Mouse (Mus musculus) frontal cortex, adult 2 months (tissue): ENCODE data around the gene Slc25a12. TPM values are rescaled to one million over a fixed set of nuclear protein-coding genes. Genes with fewer than 3 reads are reported as not detected.

Experiments
- DNase-seq, 2 experiments: peaks; one replicate each; pipeline ENCODE4 v3.0.0; 2022; ENCODE audit warnings: low spot score in 1 of 2; ENCODE audit errors: extremely low spot score in 1 of 2
- polyA plus RNA-seq: library from polyadenylated mRNA; depleted of rRNA; stranded (reverse); fragments of >200 nt; gene quantifications from 2 replicates; pipeline ENCODE4 v1.2.3, GENCODE M21; 2012; rRNA removed

The Slc25a12 gene
- polyA plus RNA-seq, 1 experiment, result 113 TPM

DNA sequence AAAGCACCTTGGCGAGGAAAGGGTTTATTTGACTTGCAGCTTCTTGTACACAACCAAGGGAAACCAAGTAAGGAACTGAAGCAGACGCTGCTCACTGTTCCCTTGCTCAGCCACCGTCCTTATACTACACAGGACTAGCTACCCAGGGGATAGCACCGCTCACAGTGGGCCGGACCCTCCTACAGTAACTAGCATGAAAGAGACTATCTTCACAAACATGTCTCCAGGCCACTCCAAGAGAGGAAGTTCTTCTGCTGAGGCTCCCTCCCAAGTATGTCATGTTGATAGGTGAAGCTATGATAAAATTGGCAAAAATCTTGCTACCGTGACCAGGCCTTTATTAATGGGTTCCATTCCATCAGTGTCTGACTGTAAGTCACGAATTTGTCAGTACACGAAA is 98.9 kb downstream of the Slc25a12 start:
- DNase-seq, result no peak

- no peak for DNase-seq
Observed at GRCm38 (mm10) chr2:71264585-71264984, 103.0 kb downstream of the Slc25a12 start.

GRCm38 (mm10) chr2:71256581-71256980 is 111.0 kb downstream of the Slc25a12 start:
- DNase-seq, result no peak

DNA sequence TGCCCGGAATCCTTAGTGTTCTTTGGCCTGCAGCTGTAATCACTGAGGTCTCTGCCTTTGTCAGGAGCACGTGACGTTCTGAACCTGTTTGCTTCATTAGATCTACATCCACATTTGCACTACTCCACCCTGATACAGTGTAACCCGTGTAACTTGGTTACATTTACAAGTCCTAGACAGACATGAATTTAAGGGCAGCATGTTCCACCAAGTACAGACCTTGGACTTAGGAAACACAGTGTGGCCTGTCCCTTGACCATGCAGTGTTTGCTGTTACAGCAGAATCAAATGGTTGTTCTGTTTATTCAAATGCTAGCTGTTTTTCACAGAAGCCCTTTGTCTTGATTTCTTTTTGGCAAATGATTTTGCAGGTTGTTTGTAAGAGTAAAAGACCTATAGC is 112.7 kb downstream of the Slc25a12 start:
- no peak for DNase-seq

GRCm38 (mm10) chr2:71250841-71251240 is 116.7 kb downstream of the Slc25a12 start:
- peak in 1 of 2 experiments; percentile 38 for DNase-seq

- DNase-seq, result no peak
Observed at GRCm38 (mm10) chr2:71248071-71248470, 119.5 kb downstream of the Slc25a12 start.

DNA sequence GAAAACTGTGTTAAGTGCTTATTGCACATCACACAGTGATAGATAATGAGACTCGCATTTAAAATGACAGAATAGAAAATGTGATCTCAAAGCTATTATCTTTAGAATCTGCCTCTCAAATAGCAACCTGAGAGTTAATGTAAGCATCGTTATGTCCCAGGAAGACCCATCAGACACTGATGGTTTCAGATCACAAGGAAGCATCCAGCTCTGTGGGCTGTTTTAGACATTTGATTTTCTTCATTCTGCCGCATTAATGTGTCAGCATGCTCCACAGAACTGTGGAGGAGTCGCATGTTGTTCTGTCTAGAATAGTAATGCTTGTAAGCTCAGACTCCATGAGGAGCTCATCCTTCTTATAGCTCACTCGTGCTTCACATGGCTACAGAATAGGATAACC is 121.5 kb downstream of the Slc25a12 start:
- DNase-seq, result peak in 1 of 2 experiments; percentile 25

DNA sequence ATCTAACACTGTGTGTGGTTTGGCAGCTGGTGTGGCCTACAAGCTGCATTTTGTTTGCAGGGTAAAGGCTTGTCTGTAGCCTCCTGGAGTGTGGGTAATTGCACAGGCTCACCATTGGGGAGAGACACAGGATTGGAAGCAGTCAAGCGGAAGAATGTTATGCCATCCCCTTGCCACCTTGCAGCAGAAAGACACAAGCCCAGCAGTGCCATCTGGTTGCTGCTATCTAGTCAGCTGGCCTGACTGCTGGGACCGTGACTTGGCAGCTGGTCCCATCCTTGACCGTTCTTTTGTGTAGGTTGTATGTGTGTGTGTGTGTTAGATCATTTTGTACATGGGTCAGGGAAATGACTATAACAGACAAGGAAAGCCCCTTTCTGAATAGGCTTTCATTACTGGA is 122.1 kb downstream of the Slc25a12 start:
- peak; percentile 46 to 57 for DNase-seq

- DNase-seq, result no peak
Observed at GRCm38 (mm10) chr2:71244807-71245206, 122.7 kb downstream of the Slc25a12 start.

DNA sequence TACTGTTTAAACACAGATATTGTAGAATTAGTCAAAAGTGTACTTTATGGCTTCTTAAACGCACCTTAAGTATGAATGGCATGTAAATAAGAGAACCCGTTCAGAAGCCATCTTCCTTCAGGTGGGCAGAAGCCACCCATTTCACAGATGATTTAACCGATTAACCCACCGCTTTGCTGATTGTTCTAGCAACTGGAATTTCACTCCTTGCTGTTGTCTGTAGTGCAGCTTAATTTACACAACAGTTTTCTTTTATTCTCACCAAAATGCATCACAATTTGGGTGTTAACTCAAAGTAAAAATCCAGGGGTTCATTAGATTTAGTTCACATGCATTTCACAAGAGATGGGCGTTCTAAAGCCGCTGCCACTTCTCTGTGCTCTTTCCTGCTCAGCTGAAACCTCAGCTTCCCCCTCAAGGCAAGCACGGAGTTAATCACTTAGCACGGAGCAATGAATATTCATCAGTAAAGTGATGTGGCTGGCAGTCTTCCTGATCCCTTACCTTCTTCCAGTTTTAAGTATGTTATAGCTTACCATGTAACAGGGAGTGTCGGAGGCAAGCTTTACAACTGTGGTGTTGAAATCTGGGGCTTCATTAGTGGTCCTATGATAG is 124.4 kb downstream of the Slc25a12 start:
- no peak for DNase-seq

DNA sequence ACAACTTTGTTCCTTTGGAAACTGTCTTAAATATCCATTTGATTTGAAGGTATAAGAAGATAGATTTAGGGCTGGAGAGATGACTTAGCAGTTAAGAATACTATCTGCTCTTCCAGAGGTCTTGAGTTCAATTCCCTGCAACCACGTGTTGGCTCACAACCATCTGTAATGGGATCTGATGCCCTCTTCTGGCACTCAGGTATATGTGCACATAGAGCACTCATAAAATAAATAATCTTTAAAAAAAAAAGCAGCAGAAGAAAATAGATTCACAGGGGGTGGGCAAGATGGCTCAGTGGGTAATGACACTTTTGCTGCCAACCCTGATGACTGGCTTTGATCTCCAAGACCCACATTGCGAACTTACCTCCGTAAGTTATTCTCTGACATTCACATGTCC is 125.4 kb downstream of the Slc25a12 start:
- DNase-seq, result no peak

- no peak for DNase-seq
Observed at GRCm38 (mm10) chr2:71241505-71241904, 126.0 kb downstream of the Slc25a12 start.

DNA sequence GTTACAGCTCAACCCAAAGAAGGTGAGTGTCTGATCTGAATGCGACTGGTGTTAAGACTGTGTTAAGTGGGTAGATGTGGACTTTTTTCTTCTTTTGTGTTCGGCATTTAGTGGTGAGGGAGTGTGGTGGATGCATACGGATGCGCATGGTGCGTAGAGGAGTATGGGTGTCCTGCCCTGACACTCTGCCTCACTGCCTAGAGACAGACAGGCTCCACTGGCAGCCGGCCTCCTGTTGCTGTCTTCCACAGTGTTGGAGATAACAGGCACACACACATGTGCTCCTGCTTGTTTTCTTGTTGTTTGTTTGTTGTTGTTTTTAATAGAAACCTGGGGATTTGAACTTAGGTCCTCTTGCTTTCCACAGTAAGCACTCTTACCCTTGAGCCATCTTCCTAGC is 131.5 kb downstream of the Slc25a12 start:
- no peak for DNase-seq

DNA sequence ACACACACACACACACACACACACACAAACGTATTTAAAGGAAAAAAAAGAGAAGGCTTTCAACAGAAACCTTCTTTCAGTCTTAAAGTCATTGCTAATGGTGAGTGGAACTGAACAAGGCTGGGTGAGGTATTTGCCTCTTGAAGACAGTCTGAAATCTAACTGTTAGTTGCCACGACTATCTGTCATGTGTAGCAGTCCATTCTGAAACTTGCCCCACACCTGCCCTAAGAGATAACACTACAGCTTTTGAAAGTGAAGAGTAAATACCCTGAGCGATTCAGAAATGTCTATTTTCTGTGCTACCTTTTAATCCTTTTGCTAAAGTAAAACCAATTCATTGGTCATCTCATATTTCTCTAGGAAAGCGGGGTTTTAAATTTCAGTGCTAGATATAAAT is 132.1 kb downstream of the Slc25a12 start:
- no peak for DNase-seq

DNA sequence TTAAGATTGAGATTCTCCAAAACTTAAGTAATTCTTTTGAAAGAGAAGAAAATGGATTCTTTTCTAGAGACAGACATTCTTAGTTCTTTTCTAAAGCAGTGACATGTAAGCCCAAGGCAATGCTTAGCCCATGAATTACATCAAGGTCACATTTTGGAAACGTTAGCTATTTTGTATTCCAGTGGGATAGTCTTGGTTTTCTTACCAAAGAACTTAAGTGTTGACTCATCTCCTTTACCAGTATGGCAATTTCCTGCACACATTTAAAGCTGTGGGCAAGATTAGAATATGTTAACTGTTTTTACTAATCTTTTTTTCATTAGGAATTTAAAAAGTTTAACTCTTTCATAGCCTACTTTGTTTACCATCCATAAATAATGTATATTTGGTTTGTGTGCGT is 134.6 kb downstream of the Slc25a12 start:
- no peak for DNase-seq

GRCm38 (mm10) chr2:71231951-71232350 is 135.6 kb downstream of the Slc25a12 start:
- no peak for DNase-seq

- DNase-seq, result no peak
Observed at GRCm38 (mm10) chr2:71229603-71230002, 137.9 kb downstream of the Slc25a12 start.

DNA sequence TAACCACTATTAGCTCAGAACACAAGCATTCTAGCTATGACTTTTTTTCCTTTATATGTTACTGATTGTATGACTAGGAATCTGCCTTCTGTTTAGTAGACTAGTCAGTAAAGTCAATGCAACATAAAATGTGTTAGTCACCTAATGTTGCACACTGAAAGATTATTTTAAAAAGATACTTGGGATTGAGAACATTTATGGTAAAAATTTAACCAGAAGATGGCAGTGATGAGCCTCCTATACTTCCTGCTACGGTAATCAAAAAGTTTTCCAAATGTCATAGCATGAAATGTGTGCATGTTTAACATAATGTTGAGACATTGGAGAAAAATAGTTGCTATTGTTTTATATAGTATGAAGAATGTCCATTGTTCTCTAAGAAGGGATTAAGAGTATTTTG is 140.2 kb downstream of the Slc25a12 start:
- DNase-seq, result peak in 1 of 2 experiments; percentile 46

Other genes with a start within 250 kb of the Slc25a12 start
- gene Cybrd1, start 249.8 kb downstream of the Slc25a12 start, polyA plus RNA-seq, result 3.0 and 3.2 TPM in 2 replicates
- 163 and 175 TPM in 2 replicates for gene Dync1i2, start 156.0 kb downstream of the Slc25a12 start, polyA plus RNA-seq
- gene Hat1, start 21.2 kb upstream of the Slc25a12 start, polyA plus RNA-seq, result 22.6 and 22.9 TPM in 2 replicates
- 67.0 and 76.9 TPM in 2 replicates for gene Metap1d, start 85.5 kb upstream of the Slc25a12 start, polyA plus RNA-seq
- gene Dlx1, start 160.4 kb upstream of the Slc25a12 start, polyA plus RNA-seq, result 180 and 198 TPM in 2 replicates
- 25.4 and 28.1 TPM in 2 replicates for gene Dlx2, start 179.0 kb upstream of the Slc25a12 start, polyA plus RNA-seq